Mouse (Mus musculus) limb, embryonic 11.5 days (tissue): Measurements from ENCODE around the gene Baz2b. TPM values are rescaled to one million over a fixed set of nuclear protein-coding genes. Genes with fewer than 3 reads are reported as not detected.
A peak's percentile ranks its signal among the peaks of the same experiment; 100 is the strongest.
"Not testable (repeated sequence)": the region's sequence is repeated elsewhere in the genome, so short reads cannot be mapped to it uniquely, and the experiment has no call there.

Source experiments
- ATAC-seq: fragments of 200-750 bp; cut with Nextera tagmentation; 2 replicates; pipeline ENCODE4 v1.8.0; 2017; ENCODE audit warnings: low read depth; ENCODE audit not compliant: insufficient number of reproducible peaks, low FRiP score, low TSS enrichment
- DNase-seq: peaks from one replicate; pipeline ENCODE4 v3.0.0-alpha.2; 2015; ENCODE audit warnings: low spot score
- H3K27ac ChIP-seq: fragments of 300-500 bp; sonication (generic); replicated peaks from 2 replicates; pipeline ENCODE4 v1.5.1; 2014; ENCODE audit warnings: low read depth, mild to moderate bottlenecking, low read length
- H3K27me3 ChIP-seq: fragments of 300-500 bp; sonication (generic); 2 replicates; pipeline ENCODE4 v1.6.1; 2014; ENCODE audit warnings: mild to moderate bottlenecking, low read length, mixed read lengths; ENCODE audit not compliant: control insufficient read depth, insufficient read depth
- H3K36me3 ChIP-seq: fragments of 300-500 bp; sonication (generic); 2 replicates; pipeline ENCODE4 v1.6.1; 2014; ENCODE audit warnings: mild to moderate bottlenecking, low read length, moderate library complexity, mixed read lengths; ENCODE audit not compliant: control insufficient read depth, insufficient read depth
- H3K4me1 ChIP-seq: fragments of 300-500 bp; sonication (generic); 2 replicates; pipeline ENCODE4 v1.6.1; 2014; ENCODE audit warnings: low read length, mixed read lengths; ENCODE audit not compliant: control insufficient read depth, insufficient read depth
- H3K4me2 ChIP-seq: fragments of 300-500 bp; sonication (generic); 2 replicates; pipeline ENCODE4 v1.6.1; 2014; ENCODE audit warnings: low read depth, mild to moderate bottlenecking, moderate library complexity; ENCODE audit not compliant: severe bottlenecking
- H3K4me3 ChIP-seq: fragments of 300-500 bp; sonication (generic); 2 replicates; pipeline ENCODE4 v1.5.1; 2014; ENCODE audit warnings: low read depth, low read length
- H3K9ac ChIP-seq: fragments of 300-500 bp; sonication (generic); 2 replicates; pipeline ENCODE4 v1.6.1; 2014; ENCODE audit warnings: mild to moderate bottlenecking, low read length
- H3K9me3 ChIP-seq: fragments of 300-500 bp; sonication (generic); 2 replicates; pipeline ENCODE4 v1.6.1; 2016; ENCODE audit warnings: low read length; ENCODE audit not compliant: control insufficient read depth
- WGBS: fragments of 180-500 bp; shearing (Covaris S2); extraction: QIAGEN DNeasy Blood & Tissue Kit; methylation state at CpG from one replicate; pipeline ENCODE4 v1.1.7; 2014; 5-methylcytosine and 5-hydroxymethylcytosine counted together
- polyA plus RNA-seq: library from polyadenylated mRNA; unstranded; fragments of >200 nt; fragmentation: Nextera tagmentation; extraction: Ambion mirVana; gene quantifications from 2 replicates; pipeline ENCODE4 v1.2.1, GENCODE M21; 2014

Baz2b gene
- polyA plus RNA-seq, 1 experiment from 2014 or later = 64.2 TPM

DNA sequence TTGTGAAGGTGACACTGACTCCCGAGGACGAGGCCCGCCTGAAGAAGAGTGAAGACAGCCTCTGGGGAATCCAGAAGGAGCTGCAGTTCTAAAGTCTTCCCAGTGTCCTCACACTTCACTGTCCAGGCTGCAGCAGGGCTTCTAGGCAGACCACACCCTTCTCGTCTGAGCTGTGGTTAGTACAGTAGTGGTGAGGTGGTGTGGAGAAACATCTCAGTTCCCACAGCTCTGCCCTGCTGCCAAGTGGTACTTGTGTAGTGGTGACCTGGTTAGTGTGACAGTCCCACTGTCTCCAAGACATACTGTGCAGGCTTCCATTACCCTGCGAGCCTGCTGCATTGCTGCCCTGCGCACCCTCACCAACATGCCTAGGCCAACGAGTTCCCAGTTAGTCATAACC is 74.7 kb downstream of the Baz2b start:
- not testable (repeated sequence) for H3K27me3 ChIP-seq, H3K4me1 ChIP-seq, H3K9me3 ChIP-seq, DNase-seq, ATAC-seq, H3K4me2 ChIP-seq, H3K36me3 ChIP-seq, H3K9ac ChIP-seq, H3K4me3 ChIP-seq, H3K27ac ChIP-seq
- 91% methylated on average over 7 of the region's 7 CpGs for WGBS

DNA sequence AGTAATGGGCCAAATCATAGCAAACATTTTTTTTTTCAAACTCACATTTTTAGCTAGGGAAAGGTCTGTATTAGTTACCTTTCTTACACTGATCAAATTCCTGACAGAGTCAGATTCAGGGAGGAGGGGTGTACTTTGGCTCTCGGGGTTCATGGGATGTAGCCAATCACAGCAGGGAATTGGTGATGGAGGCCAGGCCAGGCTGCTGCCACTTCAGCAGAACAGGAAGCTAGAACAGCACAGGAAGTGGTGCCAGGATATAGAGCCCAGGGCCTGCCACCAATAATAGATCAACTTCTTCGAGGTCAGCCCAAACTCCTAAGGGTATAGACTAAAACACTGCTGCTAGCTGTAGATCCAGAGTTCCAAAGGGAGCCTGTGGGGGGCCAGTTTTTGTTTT is 76.6 kb downstream of the Baz2b start:
- no peak overlapping the region for H3K9ac ChIP-seq
- DNase-seq (no peak), ATAC-seq (no peak)
- no peaks in the 10 kb centered on the region for H3K36me3 ChIP-seq
- peaks cover 7% of the 10 kb centered on the region; the same call in 1 of the 2 replicates for H3K4me1 ChIP-seq
- no peak overlapping the region for H3K4me2 ChIP-seq
- no peaks in the 10 kb centered on the region for H3K27me3 ChIP-seq
- H3K9me3 ChIP-seq = no peaks in the 10 kb centered on the region
- H3K27ac ChIP-seq = no peak overlapping the region
- WGBS = 59% methylated on average over 2 of the region's 2 CpGs
- no peak overlapping the region for H3K4me3 ChIP-seq

- H3K36me3 ChIP-seq = no peaks in the 10 kb centered on the region
- no peak overlapping the region for H3K27ac ChIP-seq
- WGBS = 39% methylated on average over 10 of the region's 10 CpGs
- DNase-seq = peak; percentile 46
- H3K4me2 ChIP-seq = no peak overlapping the region
- no peaks in the 10 kb centered on the region for H3K9me3 ChIP-seq
- H3K4me3 ChIP-seq = no peak overlapping the region
- peaks cover 7% of the 10 kb centered on the region; the same call in 1 of the 2 replicates for H3K4me1 ChIP-seq
- no peak overlapping the region for H3K9ac ChIP-seq
- peak; percentile 80 for ATAC-seq
- no peaks in the 10 kb centered on the region for H3K27me3 ChIP-seq
Observed at GRCm38 (mm10) chr2:60132269-60133042, 77.2 kb downstream of the Baz2b start.

DNA sequence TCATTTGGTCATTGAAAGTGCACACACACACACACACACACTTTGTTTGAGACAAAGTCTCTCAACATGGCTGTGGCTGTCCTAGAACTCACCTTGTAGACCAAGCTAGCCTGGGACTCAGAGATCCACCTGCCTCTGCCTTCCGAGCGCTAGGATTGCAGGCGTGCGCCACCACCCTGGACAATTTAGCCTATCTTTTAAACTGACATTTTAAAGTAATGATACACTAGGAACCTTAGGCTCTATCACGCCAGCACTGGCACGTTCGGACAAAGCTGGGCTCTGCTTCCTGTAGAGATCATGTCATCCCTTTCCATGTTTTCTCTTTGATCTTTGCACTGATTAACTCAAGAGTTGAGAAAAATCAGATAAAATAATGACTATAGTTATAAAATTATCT is 81.0 kb downstream of the Baz2b start:
- Histone ChIP-seq H3K4me2 (no peak overlapping the region), H3K9ac (no peak overlapping the region), H3K4me3 (no peak overlapping the region), H3K4me1 (peaks cover 9% of the 10 kb centered on the region; the same call in 1 of the 2 replicates), H3K9me3 (no peaks in the 10 kb centered on the region), H3K27me3 (no peaks in the 10 kb centered on the region), H3K36me3 (no peaks in the 10 kb centered on the region), H3K27ac (no peak overlapping the region)
- WGBS = 93% methylated on average over 7 of the region's 7 CpGs
- ATAC-seq = no peak
- no peak for DNase-seq

DNA sequence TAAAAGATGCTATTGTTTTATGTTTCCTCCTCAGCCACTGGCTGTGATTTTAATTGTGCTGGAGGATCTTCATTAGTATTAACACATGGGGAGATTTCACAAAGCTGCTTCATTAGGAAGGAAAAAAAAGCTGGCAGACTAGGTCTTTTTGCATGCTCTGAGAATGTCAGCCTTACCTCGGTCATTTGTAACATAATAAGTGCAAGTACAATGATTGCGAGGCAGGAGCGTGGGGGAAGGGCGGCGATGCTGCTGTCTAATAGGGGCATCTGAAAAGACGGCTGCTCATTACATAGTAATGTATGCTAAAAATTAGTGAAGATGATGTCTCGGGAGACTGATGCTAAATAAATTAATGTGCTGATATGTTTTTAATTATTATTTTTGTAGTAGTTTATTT is 82.8 kb downstream of the Baz2b start:
- ATAC-seq (no peak), DNase-seq (peak; percentile 52)

DNA sequence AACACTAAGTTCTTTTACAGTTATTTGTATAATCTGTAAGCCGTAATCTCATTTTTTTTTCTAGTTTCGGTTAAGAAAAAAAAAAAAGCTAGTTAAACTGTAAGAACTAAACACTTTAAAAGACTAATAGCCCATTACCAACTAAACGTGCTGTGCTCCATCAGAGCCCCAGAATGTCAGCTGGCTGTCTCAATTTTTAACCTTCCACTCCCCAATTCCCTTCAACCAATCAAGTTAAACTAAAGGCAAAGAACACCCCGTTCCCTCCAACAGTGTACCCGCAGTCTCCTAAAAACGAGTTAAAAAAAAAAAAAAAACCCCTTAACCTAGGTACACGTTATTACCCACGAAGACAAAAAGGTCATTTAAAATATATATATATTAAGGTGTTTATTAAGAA is 83.3 kb downstream of the Baz2b start:
- no peaks in the 10 kb centered on the region for H3K36me3 ChIP-seq
- ATAC-seq (no peak), DNase-seq (no peak)
- peak overlapping the region; percentile 88 for H3K4me3 ChIP-seq
- WGBS = 6% methylated on average over 8 of the region's 8 CpGs
- H3K4me2 ChIP-seq = peak overlapping the region; percentile 65
- no peaks in the 10 kb centered on the region for H3K27me3 ChIP-seq
- no peaks in the 10 kb centered on the region for H3K9me3 ChIP-seq
- peaks cover 10% of the 10 kb centered on the region for H3K4me1 ChIP-seq
- no peak overlapping the region; the same call in 1 of the 2 replicates for H3K9ac ChIP-seq
- H3K27ac ChIP-seq = no peak overlapping the region

More for the DNA sequence above, 82.8 kb downstream of the Baz2b start:
- H3K9me3 ChIP-seq = no peaks in the 10 kb centered on the region
- WGBS = 15% methylated on average over 7 of the region's 7 CpGs
- peaks cover 10% of the 10 kb centered on the region for H3K4me1 ChIP-seq
- H3K27me3 ChIP-seq = no peaks in the 10 kb centered on the region
- peak overlapping the region; percentile 30; the same call in 1 of the 2 replicates for H3K4me2 ChIP-seq
- H3K36me3 ChIP-seq = no peaks in the 10 kb centered on the region
- H3K27ac ChIP-seq = no peak overlapping the region
- H3K9ac ChIP-seq = no peak overlapping the region
- H3K4me3 ChIP-seq = no peak overlapping the region

DNA sequence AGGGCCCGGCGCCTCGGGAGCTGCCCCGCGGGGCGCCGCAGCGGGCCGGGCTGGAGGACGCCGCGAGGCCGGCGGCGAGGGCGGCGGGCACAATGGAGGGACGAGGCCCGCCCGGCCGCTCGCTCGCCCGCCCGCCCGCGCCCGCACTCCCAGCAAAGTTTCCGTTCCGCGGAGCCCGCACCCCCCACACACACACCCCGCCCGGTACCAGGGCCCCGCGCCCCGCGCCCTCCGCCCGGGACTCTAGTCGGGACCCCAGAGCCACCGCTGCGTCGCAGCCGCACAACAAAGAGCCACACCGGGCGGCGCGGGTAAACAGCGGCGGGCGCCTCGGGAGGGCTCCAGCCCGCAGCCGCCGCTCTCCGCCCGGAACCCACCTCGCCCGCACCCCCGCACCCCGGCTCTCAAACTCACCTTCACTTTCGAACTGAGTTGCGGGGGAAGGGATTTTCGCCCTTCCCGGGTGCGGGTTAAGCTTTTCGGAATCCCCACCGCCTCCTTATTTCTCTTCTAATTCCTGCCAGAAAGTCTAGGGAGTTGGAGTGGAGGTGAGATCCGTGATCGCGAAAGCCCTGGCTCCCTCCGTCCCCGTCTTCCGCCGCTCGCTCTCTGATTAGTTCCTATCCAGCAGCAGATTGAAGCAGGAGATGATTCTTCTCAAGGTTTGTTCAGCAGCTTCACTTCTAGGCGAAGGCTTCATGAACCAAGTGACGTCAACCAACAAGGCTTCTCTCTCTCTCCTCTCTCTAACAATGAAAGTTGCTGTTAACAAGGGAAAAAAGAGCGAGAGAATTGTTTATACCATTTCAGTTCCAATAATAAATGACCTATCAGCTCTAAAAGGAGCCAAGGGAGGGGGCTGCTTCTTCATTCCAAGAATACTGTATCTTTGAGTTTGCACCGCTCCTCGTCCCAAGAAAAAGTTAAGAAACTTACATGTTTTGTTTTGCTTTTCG is 84.3 kb downstream of the Baz2b start:
- Histone ChIP-seq H3K4me1 (peaks cover 14% of the 10 kb centered on the region), H3K9me3 (no peaks in the 10 kb centered on the region), H3K9ac (peak overlapping the region; percentile 100), H3K27me3 (no peaks in the 10 kb centered on the region), H3K4me3 (peak overlapping the region; percentile 88), H3K4me2 (peak overlapping the region; percentile 65), H3K27ac (peak overlapping the region; percentile 99), H3K36me3 (no peaks in the 10 kb centered on the region)
- DNase-seq (peak; percentile 81), ATAC-seq (peak; percentile 73)
- WGBS = 0% methylated on average over 64 of the region's 83 CpGs

DNA sequence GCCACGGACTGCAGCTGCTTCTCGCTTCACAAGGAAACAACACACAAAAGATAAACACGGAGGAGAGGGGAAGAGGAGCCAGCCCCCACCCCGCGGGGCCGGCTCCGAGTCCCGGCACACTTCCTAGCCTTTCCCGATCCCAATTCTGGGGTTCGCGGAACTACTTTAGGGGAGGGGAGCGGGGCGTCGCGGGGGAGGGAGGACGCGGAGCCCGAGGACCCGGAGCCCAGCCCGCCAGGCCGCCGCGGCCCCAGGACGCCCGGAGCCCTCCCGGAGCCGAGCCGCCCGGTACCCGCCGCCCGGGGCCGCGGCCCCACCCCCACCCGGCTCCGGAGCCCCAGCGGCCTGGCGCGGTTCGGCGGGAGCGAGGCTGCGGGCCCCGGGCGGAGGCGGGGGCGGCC is 85.0 kb downstream of the Baz2b start:
- Histone ChIP-seq H3K9ac (peak overlapping the region; percentile 100), H3K27me3 (no peaks in the 10 kb centered on the region), H3K4me1 (peaks cover 19% of the 10 kb centered on the region), H3K27ac (peak overlapping the region; percentile 99), H3K9me3 (no peaks in the 10 kb centered on the region), H3K4me3 (peak overlapping the region; percentile 88), H3K36me3 (no peaks in the 10 kb centered on the region), H3K4me2 (peak overlapping the region; percentile 65)
- ATAC-seq = peak; percentile 78
- DNase-seq = peak; percentile 78
- WGBS = 0% methylated on average over 21 of the region's 47 CpGs
